ENCODE assay signal across 23 mouse cellular contexts in genomic region chr11:46282612-46283011, GRCm38 (mm10). TPM values are rescaled to one million over a fixed set of nuclear protein-coding genes. Genes with fewer than 3 reads are reported as not detected.
"Had no signal": no experiment of that assay in that cellular context is flagged by ENCODE, and none has a peak within 500 bp of the region (broad histone marks: within the 10 kb centered on the region; RNA-seq: fewer than 3 reads in every experiment).

No protein-coding gene starts in this region.

- H3K4me3 ChIP-seq: liver, embryonic 15.5 days; lung, embryonic 15.5 days; midbrain, embryonic 10.5 days; midbrain, embryonic 12.5 days; myocyte; neural tube, embryonic 13.5 days; neural tube, embryonic 15.5 days had no signal

- H3K36me3 ChIP-seq: lung, embryonic 15.5 days had no signal

- ATAC-seq: liver, postnatal 0 days; lung, postnatal 0 days; midbrain, embryonic 16.5 days had no signal

- DNase-seq: liver, postnatal 0 days; lung, adult 2 months; lung, postnatal 14 days; lung, postnatal 36 days; midbrain, embryonic 14.5 days; retina, postnatal 1 day; right cerebral cortex, postnatal 25 days; right cerebral cortex, postnatal 4 days; spleen, adult 18-20 months; thymus, adult 18-20 months; thymus, postnatal 14 days; thymus, postnatal 36 days had no signal

- H3K27ac ChIP-seq: liver, embryonic 15.5 days; lung, embryonic 15.5 days; midbrain, embryonic 10.5 days; midbrain, embryonic 12.5 days; neural tube, embryonic 13.5 days; neural tube, embryonic 15.5 days had no signal

RNA-seq across cellular contexts. Expression of gene Fndc9, which starts 47.3 kb away (rescaled TPM):
- total RNA-seq: megakaryocyte-erythroid progenitor cell, adult 5-6 weeks had no signal
- polyA plus RNA-seq: lung, postnatal 0 days; small intestine, adult 2 months had no signal
